ENCODE assay signal across 20 mouse cellular contexts in genomic region chr9:28307481-28308050, GRCm38 (mm10).
DNase-seq lines count a peak whose midpoint lies in the region; ATAC-seq lines count a peak whose summit lies in the region.
"Had no signal": no experiment of that assay in that cellular context is flagged by ENCODE, and none has a peak within 500 bp of the region (broad histone marks: within the 10 kb centered on the region; RNA-seq: fewer than 3 reads in every experiment).

No protein-coding gene starts in this region.

- H3K4me2 ChIP-seq in midbrain, embryonic 12.5 days (replicated peaks): no peak overlapping the region
- no peak overlapping the region for H3K4me2 ChIP-seq in midbrain, embryonic 11.5 days
- no peak overlapping the region for H3K4me2 ChIP-seq in hindbrain, embryonic 13.5 days
- H3K4me2 ChIP-seq: forebrain, embryonic 12.5 days; limb, embryonic 15.5 days; liver, embryonic 15.5 days had no signal

- DNase-seq in cerebellum, adult 9-11 months: peak; percentile 24
- no peak for DNase-seq in cerebellum, adult 8-10 months
- DNase-seq in midbrain, embryonic 11.5 days (ENCODE audit: low spot score, missing footprints): no peak
- no peak for DNase-seq in urinary bladder, adult 18-20 months (ENCODE audit: low spot score in 2 of 2)
- DNase-seq in layer of hippocampus, adult 18-20 months (ENCODE audit: low spot score in 2 of 2): no peak
- DNase-seq: adrenal gland, postnatal 25 days; cerebellum, adult 9-10 months; gastrocnemius, postnatal 36 days; kidney, adult 11 months; layer of hippocampus, postnatal 36 days; right cerebral cortex, postnatal 4 days had no signal

- no peaks in the 10 kb centered on the region for H3K27me3 ChIP-seq in midbrain, embryonic 12.5 days
- H3K27me3 ChIP-seq in midbrain, embryonic 11.5 days (ENCODE audit: control insufficient read depth, insufficient read depth, low read length): no peaks in the 10 kb centered on the region
- H3K27me3 ChIP-seq in hindbrain, embryonic 13.5 days: peaks cover 3% of the 10 kb centered on the region
- H3K27me3 ChIP-seq: forebrain, embryonic 12.5 days; limb, embryonic 15.5 days; liver, embryonic 15.5 days had no signal

- H3K9ac ChIP-seq in midbrain, embryonic 12.5 days (replicated peaks): no peak overlapping the region
- no peak overlapping the region for H3K9ac ChIP-seq in midbrain, embryonic 11.5 days (ENCODE audit: low read length)
- H3K9ac ChIP-seq in hindbrain, embryonic 13.5 days: no peak overlapping the region
- H3K9ac ChIP-seq: forebrain, embryonic 12.5 days; limb, embryonic 15.5 days; liver, embryonic 15.5 days had no signal

- no peak overlapping the region for H3K27ac ChIP-seq in midbrain, embryonic 12.5 days (replicated peaks)
- no peak overlapping the region for H3K27ac ChIP-seq in midbrain, embryonic 11.5 days (ENCODE audit: low read depth, low read length)
- H3K27ac ChIP-seq in hindbrain, embryonic 13.5 days: no peak overlapping the region
- H3K27ac ChIP-seq: forebrain, embryonic 12.5 days; limb, embryonic 15.5 days; liver, embryonic 15.5 days; macrophage; midbrain, embryonic 10.5 days had no signal

- no peaks in the 10 kb centered on the region for H3K36me3 ChIP-seq in midbrain, embryonic 12.5 days
- H3K36me3 ChIP-seq in midbrain, embryonic 11.5 days (ENCODE audit: control insufficient read depth, insufficient read depth, low read length): no peaks in the 10 kb centered on the region
- H3K36me3 ChIP-seq in hindbrain, embryonic 13.5 days: no peaks in the 10 kb centered on the region
- H3K36me3 ChIP-seq: forebrain, embryonic 12.5 days; limb, embryonic 15.5 days; liver, embryonic 15.5 days; midbrain, embryonic 10.5 days had no signal

- ATAC-seq in midbrain, embryonic 12.5 days (ENCODE audit: low FRiP score, low read depth): peak; percentile 6; the same call in 1 of the 2 replicates
- no peak for ATAC-seq in midbrain, embryonic 11.5 days (ENCODE audit: low FRiP score)
- ATAC-seq in hindbrain, embryonic 13.5 days (ENCODE audit: low FRiP score): peak; percentile 25; the same call in 1 of the 2 replicates
- ATAC-seq: activated CD4-positive, CD25-positive, alpha-beta regulatory T cell, adult 4 months; CD4-positive, CD25-positive, alpha-beta regulatory T cell, adult 4 months had no signal

- H3K4me3 ChIP-seq in midbrain, embryonic 12.5 days: no peak overlapping the region
- no peak overlapping the region for H3K4me3 ChIP-seq in midbrain, embryonic 11.5 days (ENCODE audit: low read depth, low read length)
- H3K4me3 ChIP-seq in hindbrain, embryonic 13.5 days: no peak overlapping the region
- H3K4me3 ChIP-seq: forebrain, embryonic 12.5 days; limb, embryonic 15.5 days; liver, embryonic 15.5 days; midbrain, embryonic 10.5 days had no signal

- peaks cover 6% of the 10 kb centered on the region; the same call in 1 of the 2 replicates for H3K4me1 ChIP-seq in midbrain, embryonic 12.5 days
- no peaks in the 10 kb centered on the region; the same call in 1 of the 2 replicates for H3K4me1 ChIP-seq in midbrain, embryonic 11.5 days (ENCODE audit: control insufficient read depth, insufficient read depth, low read length)
- peaks cover 18% of the 10 kb centered on the region for H3K4me1 ChIP-seq in hindbrain, embryonic 13.5 days (replicated peaks)
- H3K4me1 ChIP-seq: limb, embryonic 15.5 days; liver, embryonic 15.5 days had no signal

- H3K9me3 ChIP-seq in midbrain, embryonic 12.5 days: no peaks in the 10 kb centered on the region
- H3K9me3 ChIP-seq in midbrain, embryonic 11.5 days (ENCODE audit: control insufficient read depth, low read length): no peaks in the 10 kb centered on the region
- no peaks in the 10 kb centered on the region for H3K9me3 ChIP-seq in hindbrain, embryonic 13.5 days
- H3K9me3 ChIP-seq: forebrain, embryonic 12.5 days; limb, embryonic 15.5 days; liver, embryonic 15.5 days; midbrain, embryonic 10.5 days had no signal

- 78% methylated on average over 6 of the region's 6 CpGs for WGBS in midbrain, embryonic 12.5 days
- WGBS in midbrain, embryonic 11.5 days: 80% methylated on average over 6 of the region's 6 CpGs
- WGBS in hindbrain, embryonic 13.5 days: 58% methylated on average over 6 of the region's 6 CpGs
